Mouse (Mus musculus) hindbrain, embryonic 13.5 days (tissue): ENCODE results near the gene Erc2. TPM values are rescaled to one million over a fixed set of nuclear protein-coding genes. Genes with fewer than 3 reads are reported as not detected.

Experiments
- ATAC-seq: fragments of 200-750 bp; cut with Nextera tagmentation; 2 replicates; pipeline ENCODE4 v1.8.0; 2017; ENCODE audit warnings: moderate TSS enrichment; ENCODE audit not compliant: low FRiP score
- H3K27ac ChIP-seq: fragments of 300-500 bp; sonication (generic); 2 replicates; pipeline ENCODE4 v1.5.1; 2015; ENCODE audit warnings: inconsistent platforms, mild to moderate bottlenecking, moderate library complexity
- H3K27me3 ChIP-seq: fragments of 300-500 bp; sonication (generic); 2 replicates; pipeline ENCODE4 v1.6.1; 2015; ENCODE audit warnings: mild to moderate bottlenecking, inconsistent platforms
- H3K36me3 ChIP-seq: fragments of 300-500 bp; sonication (generic); 2 replicates; pipeline ENCODE4 v1.6.1; 2015; ENCODE audit warnings: mild to moderate bottlenecking, inconsistent platforms
- H3K4me1 ChIP-seq: fragments of 300-500 bp; sonication (generic); replicated peaks from 2 replicates; pipeline ENCODE4 v1.6.1; 2015; ENCODE audit warnings: inconsistent platforms
- H3K4me2 ChIP-seq: fragments of 300-500 bp; sonication (generic); 2 replicates; pipeline ENCODE4 v1.6.1; 2015; ENCODE audit warnings: inconsistent platforms, mild to moderate bottlenecking, moderate library complexity
- H3K4me3 ChIP-seq: fragments of 300-500 bp; sonication (generic); 2 replicates; pipeline ENCODE4 v1.5.1; 2015; ENCODE audit warnings: mild to moderate bottlenecking, inconsistent platforms
- H3K9ac ChIP-seq: fragments of 300-500 bp; sonication (generic); 2 replicates; pipeline ENCODE4 v1.6.1; 2015; ENCODE audit warnings: mild to moderate bottlenecking, inconsistent platforms
- H3K9me3 ChIP-seq: fragments of 300-500 bp; sonication (generic); 2 replicates; pipeline ENCODE4 v1.6.1; 2016; ENCODE audit warnings: inconsistent platforms
- WGBS: fragments of 180-500 bp; shearing (Covaris S2); methylation state at CpG from one replicate; pipeline ENCODE4 v1.1.7; 2015; 5-methylcytosine and 5-hydroxymethylcytosine counted together
- polyA plus RNA-seq: library from polyadenylated mRNA; unstranded; fragments of >200 nt; fragmentation: Nextera tagmentation; extraction: Ambion mirVana; gene quantifications from 2 replicates; pipeline ENCODE4 v1.2.1, GENCODE M21; 2015

Gene Erc2
- polyA plus RNA-seq, 1 experiment from 2014 or later: 79.8 TPM

GRCm38 (mm10) chr14:28521106-28521505 lies 898.9 kb downstream of the Erc2 start:
- H3K4me3 ChIP-seq: no peak overlapping the region
- WGBS: 97% methylated on average over 1 of the region's 1 CpGs
- no peaks in the 10 kb centered on the region for H3K9me3 ChIP-seq
- peaks cover 7% of the 10 kb centered on the region for H3K4me1 ChIP-seq
- no peak overlapping the region for H3K4me2 ChIP-seq
- no peak overlapping the region for H3K27ac ChIP-seq
- ATAC-seq: no peak
- H3K27me3 ChIP-seq: 0 out of 2 replicates have a peak, but pooled peaks cover 3% of the 10 kb centered on the region
- H3K36me3 ChIP-seq: peaks cover 12% of the 10 kb centered on the region
- H3K9ac ChIP-seq: no peak overlapping the region

- no peak for ATAC-seq
- Histone ChIP-seq H3K9me3 (no peaks in the 10 kb centered on the region), H3K4me1 (peaks cover 7% of the 10 kb centered on the region; the same call in 1 of the 2 replicates), H3K27ac (no peak overlapping the region), H3K9ac (no peak overlapping the region), H3K36me3 (peaks cover 12% of the 10 kb centered on the region), H3K4me2 (no peak overlapping the region), H3K27me3 (0 out of 2 replicates have a peak, but pooled peaks cover 3% of the 10 kb centered on the region), H3K4me3 (no peak overlapping the region)
- 84% methylated on average over 21 of the region's 21 CpGs for WGBS
Measured at GRCm38 (mm10) chr14:28522611-28523010, 900.4 kb downstream of the Erc2 start.

GRCm38 (mm10) chr14:28525566-28525965 lies 903.3 kb downstream of the Erc2 start:
- H3K9me3 ChIP-seq: no peaks in the 10 kb centered on the region
- no peak overlapping the region for H3K4me2 ChIP-seq
- no peak overlapping the region for H3K27ac ChIP-seq
- WGBS: 44% methylated on average over 1 of the region's 1 CpGs
- no peak overlapping the region for H3K9ac ChIP-seq
- H3K36me3 ChIP-seq: peaks cover 9% of the 10 kb centered on the region
- H3K4me3 ChIP-seq: no peak overlapping the region
- H3K4me1 ChIP-seq: no peaks in the 10 kb centered on the region
- no peak for ATAC-seq
- H3K27me3 ChIP-seq: no peaks in the 10 kb centered on the region

Other genes starting within 250 kb of the Erc2 start
- 16.6 and 18.2 TPM in 2 replicates for gene Fam208a, start 193.6 kb upstream of the Erc2 start, polyA plus RNA-seq
- gene Ccdc66, start 114.0 kb upstream of the Erc2 start, polyA plus RNA-seq: 10.7 and 14.1 TPM in 2 replicates